Mouse (Mus musculus) liver, embryonic 14.5 days (tissue): ENCODE data around the gene Fgfr2.

Experiments
- CTCF ChIP-seq: IDR thresholded peaks from 2 replicates; pipeline ENCODE4 v1.5.1; 2016; ENCODE audit warnings: antibody characterized with exemption, low read depth, control low read depth
- EP300 ChIP-seq: IDR thresholded peaks from 2 replicates; pipeline ENCODE4 v1.6.1; 2016; ENCODE audit warnings: antibody characterized with exemption, low read depth

GRCm38 (mm10) chr7:130247831-130248230 lies 2875.3 kb downstream of the Fgfr2 start:
- TF ChIP-seq EP300 (no peak), CTCF (no peak)
